Mouse (Mus musculus) frontal cortex, postnatal 36 days (tissue): ENCODE measurements around the gene Armcx4.
"Not testable (repeated sequence)": the region's sequence is repeated elsewhere in the genome, so short reads cannot be mapped to it uniquely, and the experiment has no call there.

Source experiments
- DNase-seq, 2 experiments: peaks; one replicate each; pipeline ENCODE4 v3.0.0; 2022; ENCODE audit warnings: low spot score in 2 of 2

The Armcx4 gene

GRCm38 (mm10) chrX:134686267-134686666 lies at the start of gene Armcx4:
Gene Armcx4, plus strand, starts transcription at chrX:134686519.
- DNase-seq: peak; percentile 52 to 68

DNA sequence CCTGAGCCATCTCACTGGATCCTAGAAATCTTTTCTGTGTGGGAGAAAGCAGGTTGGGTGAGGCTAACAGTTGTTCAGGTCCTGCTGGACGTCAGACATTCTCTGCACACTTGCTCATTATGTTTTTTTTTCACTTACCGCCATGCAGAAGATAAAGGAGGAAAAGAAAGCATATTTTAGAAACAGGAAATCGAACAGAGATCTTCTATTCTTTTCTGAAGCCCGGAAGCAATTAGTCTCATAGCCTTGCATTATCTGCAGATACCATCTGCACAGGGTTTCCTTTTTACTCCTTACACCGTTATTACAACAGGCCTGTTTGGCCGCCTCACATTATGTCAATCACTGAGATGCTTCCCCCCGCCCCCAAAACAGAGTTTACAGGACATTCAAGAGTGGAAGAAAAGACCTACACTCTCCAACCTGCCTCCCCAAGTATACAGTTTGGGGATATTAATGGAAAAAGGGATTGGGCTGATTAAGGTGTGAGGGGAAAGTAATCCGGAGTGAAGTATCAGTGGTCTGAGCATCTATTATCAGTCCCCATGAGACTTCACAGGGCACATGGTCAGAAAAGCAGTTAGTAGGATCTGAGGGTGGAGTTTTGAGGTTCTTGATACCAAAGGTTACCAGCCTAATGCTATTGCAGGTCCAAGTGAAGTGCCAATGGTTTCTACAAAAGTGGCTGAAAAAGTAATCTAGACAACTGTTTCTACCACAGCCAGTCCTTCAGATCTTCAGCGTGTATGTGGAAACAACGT lies 45.1 kb upstream of the Armcx4 start:
- no peak for DNase-seq

GRCm38 (mm10) chrX:134646338-134646737 lies 40.0 kb upstream of the Armcx4 start:
- no peak for DNase-seq

- no peak for DNase-seq
Measured at GRCm38 (mm10) chrX:134647421-134647820, 38.9 kb upstream of the Armcx4 start.

DNA sequence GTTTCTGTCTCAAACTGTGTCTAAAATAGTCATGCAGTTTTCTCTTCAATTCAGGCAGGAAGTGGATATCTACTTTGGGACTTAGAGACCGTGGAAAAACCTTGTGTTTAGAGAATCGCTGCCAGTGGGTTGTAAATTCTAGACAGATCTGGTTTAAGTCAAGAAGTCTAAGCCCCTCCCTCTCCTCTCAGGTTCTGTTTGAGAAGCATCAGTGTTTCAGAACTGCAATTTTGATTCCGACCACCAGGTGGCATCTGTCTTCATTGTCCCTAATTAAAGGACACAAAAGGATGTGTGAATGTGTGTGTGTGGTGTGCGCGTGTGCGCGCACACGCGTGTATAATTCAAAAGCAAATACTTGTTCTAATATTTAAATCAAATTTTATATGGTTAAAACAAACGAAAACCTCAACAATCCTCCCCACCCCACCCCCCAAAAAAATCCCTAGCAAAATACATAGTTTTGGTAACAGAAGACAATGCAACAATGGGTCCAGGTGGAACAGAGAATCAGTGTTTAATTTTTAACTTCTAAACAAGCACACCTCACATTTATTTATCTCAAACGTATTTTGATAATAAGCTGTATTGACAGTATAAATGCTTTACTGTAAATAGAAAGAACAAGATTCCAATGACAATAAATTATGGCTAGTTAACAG lies 38.2 kb upstream of the Armcx4 start:
- DNase-seq: peak; percentile 71 to 85

DNA sequence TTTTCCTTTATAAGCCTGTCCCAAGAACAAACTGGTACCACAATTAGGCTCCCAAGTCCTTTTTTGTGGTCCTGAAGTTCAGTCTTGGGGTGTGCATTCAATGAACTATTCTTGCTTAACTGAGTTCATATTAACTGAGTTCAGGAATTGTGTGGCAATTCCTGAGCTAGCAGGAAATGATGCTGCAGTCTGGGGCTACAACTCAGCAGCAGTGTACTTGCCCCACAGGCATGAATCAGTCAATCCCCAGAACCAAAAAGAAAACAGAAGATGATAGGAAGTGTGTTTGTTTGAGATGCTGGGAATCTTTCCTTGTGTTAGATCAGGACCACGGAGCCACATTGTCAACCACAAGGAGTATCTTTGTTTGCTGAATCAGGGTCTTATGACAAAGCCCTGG lies 34.3 kb upstream of the Armcx4 start:
- no peak for DNase-seq

DNA sequence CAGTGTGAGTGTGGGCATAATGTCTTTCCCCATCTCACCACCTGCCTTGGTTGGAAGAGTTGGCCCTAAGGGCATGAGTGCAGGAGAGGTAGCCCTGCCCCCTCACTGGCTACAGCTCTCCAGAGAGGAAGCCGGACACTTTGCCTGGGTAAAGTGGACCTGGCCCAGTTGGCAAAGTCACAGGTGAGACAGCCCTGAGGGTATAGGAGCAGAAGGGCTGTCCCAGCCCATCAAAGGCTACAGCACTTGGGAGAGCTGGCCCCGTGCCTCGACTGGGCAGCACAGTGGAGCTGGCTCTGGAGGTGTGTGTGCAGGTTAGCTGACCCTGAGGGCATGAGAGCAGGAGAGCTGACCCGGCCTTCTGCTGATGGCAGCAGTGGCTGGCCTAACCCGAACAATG lies 24.7 kb upstream of the Armcx4 start:
- DNase-seq: no peak

- no peak for DNase-seq
Measured at GRCm38 (mm10) chrX:134675022-134675421, 11.3 kb upstream of the Armcx4 start.

GRCm38 (mm10) chrX:134675959-134676358 lies 10.4 kb upstream of the Armcx4 start:
- no peak for DNase-seq

DNA sequence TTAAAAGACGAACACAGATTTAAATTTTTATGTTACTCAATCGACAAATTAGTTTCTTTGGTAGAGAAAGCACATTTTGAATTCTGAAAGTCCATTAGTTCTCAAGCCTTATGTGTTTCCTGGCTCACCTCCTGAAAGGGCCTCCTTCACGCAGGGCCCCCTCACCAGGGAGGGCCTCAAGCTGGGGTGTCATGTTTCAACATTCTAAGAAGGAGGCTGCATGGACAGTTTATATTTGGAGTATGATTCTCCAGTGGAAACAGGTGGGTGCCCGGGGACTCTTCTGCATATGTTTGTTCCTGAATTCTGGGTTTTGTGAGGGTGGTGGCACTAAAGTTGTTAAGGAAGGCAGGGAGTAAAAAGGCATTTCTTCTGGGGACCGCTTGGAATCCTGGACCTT lies 1.4 kb upstream of the Armcx4 start:
- DNase-seq: no peak

- DNase-seq: peak; percentile 16 to 24
Measured at GRCm38 (mm10) chrX:134686739-134687171, 436 bp downstream of the Armcx4 start.

GRCm38 (mm10) chrX:134689676-134690075 lies 3.4 kb downstream of the Armcx4 start:
- no peak for DNase-seq

DNA sequence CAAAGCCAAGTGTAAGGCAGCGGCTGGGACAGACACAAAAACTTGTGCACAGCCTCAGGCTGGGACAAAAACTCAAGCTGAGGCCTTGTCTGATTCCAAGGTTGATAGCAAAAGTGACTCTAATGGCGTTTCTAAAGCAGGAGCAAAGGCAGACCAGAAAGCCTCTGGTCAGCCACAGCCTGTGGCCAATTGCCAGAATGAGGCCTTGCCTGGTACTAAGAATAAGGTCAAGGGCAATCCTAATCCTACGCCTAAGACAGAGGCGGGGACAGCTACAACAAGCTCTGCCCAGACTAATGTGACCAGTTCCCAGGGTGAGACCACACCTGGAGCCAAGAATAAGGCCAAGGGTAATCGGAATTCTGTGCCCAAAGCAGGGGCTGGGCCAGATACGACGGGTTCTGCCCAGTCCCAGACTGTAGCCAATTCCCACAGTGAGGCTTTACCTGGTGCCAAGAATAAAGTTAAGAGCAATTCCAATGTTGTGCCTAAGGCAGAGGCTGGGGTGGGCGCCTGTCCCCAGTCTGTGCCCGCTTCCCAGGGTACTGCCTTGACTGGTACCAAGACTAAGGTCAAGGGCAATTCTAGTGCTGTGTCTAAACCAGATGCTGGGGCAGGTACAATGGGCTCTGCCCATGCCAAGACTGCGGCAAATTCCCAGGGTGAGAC lies 4.7 kb downstream of the Armcx4 start:
- no peak for DNase-seq

DNA sequence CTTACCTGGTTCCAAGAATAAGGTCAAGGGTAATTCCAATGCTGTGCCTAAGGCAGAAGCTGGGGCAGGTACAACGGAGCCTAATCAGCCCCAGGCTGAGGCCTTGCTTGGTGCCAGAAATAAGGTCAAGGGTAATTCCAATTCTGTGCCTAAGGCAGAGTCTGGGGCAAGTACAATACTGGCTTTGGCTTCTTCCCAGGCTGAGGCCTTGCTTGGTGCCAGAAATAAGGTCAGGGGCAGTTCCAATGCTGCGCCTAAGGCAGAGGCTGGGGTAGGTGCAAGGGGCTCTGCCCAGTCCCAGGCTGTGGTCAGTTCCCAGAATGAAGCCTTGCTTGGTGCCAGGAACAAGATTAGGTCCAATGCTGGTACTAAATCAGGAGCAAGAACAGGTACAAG lies 5.2 kb downstream of the Armcx4 start:
- no peak for DNase-seq

DNA sequence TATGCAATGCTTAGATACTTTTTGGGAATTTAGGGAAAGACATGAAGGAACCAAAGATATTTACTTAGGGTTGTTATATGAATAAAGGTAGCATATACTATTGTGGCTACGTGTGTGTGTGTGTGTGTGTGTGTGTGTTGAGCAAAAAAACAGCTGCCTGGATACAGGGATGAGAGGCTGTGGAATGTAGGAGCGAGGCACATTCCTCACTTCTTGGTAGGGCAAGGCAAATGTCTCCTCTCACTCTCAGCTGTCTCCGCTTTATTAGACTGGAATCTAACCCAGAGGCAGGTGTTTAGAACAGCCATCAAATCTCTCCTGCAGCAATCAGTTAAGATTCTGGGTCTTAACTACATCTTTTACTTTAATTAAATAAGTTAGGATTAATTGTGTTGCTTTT lies 30.5 kb downstream of the Armcx4 start:
- DNase-seq: no peak

- peak; percentile 61 to 77 for DNase-seq
Measured at GRCm38 (mm10) chrX:134717752-134718308, 31.5 kb downstream of the Armcx4 start, which contains the start of gene Armcx1. Gene Armcx1, plus strand, starts transcription at chrX:134717963.

DNA sequence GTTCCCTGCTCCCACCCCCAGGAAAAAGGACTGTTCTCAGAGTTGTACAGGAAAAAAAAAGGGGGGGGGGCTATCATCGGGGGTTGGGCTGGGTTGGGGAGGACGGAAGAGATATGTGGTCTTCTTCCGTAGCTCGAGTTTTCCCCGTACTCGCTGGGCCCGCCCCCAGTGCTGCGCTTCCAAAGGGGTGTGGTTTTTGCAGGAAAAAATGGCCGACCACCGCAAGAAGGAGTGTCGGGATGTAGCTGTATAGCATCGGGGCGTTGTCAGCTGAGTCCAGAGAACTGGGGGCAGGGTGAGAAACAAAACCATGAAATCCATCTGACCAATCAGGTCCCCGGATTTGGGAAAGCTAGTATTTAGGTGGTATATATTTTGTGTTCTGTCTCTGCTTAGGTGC lies 32.2 kb downstream of the Armcx4 start:
- DNase-seq: peak; percentile 50 to 52

DNA sequence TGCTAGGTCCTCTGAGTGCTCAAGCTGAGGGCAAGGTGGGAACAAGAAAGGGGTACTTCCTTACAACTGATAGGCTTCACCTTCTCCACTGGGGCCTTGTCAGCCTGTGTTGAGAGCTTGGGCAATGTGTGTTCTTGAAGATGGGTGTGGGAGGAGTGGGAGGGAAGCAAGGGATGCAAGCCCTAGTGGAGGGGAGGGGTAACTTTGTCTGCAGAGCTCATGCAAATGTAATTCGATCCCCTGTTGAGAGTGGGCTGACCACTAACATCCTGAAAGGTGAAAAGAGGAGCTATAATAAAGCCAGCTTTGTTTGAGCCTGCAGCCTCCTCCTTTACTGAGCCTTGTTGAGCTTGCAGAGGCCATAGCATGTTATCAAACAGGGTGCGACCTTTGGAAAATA lies 37.4 kb downstream of the Armcx4 start:
- not testable (repeated sequence) for DNase-seq

DNA sequence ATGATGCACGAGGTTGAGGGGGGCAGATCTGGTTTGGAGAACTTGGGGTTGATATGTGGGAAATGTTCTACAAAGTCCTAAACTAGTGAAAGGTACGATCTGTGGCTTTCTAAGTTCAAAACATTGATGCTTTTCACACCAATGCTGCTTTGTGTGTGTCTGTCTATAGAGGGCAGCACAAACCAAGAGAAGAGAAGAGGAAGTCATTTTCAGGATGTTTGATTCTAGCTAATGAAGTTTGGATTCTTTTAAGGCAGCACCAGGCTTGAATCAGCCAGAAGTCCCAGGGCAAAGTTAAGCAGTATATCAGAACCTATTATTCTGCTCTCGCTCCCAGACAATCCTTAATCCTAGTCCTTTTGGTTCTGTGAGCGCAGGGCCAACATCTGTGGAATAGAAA lies 43.5 kb downstream of the Armcx4 start:
- DNase-seq: no peak

- DNase-seq: no peak
Measured at GRCm38 (mm10) chrX:134737796-134738195, 51.5 kb downstream of the Armcx4 start.

- no peak for DNase-seq
Measured at GRCm38 (mm10) chrX:134739160-134739559, 52.8 kb downstream of the Armcx4 start.

DNA sequence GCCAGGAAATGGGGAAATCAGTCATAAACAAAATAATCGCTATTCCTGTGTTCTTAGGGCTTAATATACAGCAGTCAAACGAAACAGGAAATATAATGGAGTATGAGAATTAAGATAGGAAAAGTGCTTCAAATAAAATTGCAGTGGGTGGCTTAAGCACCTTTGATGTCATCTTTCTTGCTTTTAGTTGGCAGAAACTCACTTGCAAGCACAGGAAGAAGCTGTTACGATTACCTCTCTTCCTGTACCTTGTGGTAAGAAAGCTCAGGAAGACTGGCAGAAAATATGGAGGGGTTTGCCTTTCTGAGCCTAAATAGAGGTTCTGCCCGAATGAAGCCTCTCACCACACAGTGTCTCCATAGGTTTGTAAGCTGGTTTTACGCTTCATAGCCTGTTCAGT lies 55.5 kb downstream of the Armcx4 start:
- DNase-seq: no peak
